Mouse (Mus musculus): ENCODE results near the gene Dcdc2b.
A peak's percentile ranks its signal among the peaks of the same experiment; 100 is the strongest.

The Dcdc2b gene

DNA sequence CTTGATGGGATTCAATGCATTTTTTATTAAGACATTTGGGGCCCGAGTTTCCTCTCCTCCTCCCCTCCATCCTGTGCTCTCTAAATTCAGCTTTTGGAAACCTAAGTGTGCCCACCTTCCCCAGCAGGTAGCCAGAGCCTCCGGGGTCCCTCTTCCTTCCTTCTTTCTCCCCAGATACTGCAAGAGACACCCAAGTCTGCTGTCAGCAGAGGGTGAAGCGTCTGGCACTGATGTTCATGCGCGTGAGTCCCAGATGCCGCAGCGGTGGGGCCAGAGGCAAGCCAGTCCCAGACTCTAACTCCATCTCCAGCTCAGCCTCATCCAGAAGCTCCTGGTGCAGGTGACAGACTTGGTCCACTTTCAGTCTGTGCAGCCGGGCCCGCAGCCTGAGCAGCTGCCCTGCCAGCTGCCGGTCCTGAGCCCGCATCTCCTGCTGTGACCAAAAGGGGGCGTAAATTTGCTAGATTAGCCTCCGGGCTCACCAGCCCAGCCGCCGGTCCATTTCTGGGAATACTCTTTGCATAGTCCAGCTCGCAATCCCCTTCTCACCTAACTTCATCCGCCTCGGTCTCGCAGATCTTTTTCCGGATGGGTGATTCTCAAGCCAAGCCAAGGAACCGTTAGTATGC lies 37.1 kb downstream of the Dcdc2b start:
- peak; percentile 35 for DNase-seq

DNA sequence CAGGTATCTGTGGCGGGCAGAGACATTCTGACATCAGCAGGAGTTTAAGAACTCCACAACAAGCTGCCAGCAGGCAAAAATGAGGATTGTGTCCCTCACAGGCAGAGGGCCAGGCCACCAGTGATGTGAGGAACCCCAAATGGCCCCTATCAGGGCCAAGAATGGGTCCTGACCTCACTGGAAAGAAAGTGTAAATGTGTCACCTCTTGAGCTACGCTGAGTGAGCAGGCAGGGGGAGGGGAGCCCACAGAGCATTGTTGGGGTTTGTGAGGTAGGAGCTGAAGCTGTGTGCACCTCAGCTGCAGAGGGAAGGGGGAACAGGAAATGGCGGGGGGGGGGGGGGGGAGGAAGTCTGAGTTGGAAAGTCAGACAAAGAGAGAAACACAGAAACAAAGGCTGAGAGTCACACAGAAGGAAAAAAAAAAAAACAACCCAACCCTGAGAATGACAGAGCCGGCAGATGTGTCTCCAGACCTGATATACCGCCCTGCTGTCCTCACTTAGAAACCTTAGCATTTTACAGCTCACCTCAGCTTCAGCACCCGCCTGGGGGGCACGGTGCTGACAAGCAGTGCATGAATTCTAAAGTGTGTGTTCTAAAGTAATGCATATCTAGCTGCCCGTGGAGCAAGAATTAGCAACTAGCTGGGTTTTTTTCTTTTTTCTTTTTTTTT lies 38.7 kb downstream of the Dcdc2b start:
- no peak for DNase-seq

DNA sequence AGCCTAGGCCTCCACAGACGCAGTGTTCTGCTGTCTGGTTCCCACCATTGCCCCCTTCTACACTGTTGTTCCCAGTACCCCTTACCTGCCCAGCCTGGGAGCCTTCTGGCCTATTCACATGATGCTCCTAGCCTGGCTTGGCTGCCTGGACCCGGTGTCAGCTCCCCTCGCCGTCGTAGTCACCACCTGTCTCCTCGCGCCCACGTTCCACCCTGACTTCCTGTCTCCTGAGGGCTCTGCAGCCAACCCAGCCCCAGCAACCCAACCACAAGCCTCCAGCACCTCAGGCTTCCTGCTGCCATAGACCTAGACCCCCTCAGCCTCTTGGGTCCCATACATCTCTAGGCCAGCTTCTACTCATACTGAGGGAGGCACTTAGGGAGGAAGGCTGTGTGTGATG lies 40.6 kb downstream of the Dcdc2b start, which contains the start of gene Lck:
Lck (minus strand) TSS at position 212 of the 400 bp plus-strand sequence.
- DNase-seq: no peak

DNA sequence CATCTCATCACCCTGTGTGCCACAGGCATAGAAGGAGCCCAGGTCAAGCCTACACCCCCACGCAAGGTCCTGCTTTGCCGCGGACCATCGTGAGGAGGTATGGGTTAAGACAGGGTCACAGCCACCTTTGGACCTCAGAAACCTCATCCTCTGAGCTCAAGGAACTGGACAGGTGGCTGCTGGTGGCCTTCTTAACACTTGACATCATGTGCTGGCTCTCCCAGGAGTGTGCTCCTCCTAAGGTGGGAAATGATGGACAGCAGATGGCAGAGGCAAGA lies 41.0 kb downstream of the Dcdc2b start:
- no peak for DNase-seq

DNA sequence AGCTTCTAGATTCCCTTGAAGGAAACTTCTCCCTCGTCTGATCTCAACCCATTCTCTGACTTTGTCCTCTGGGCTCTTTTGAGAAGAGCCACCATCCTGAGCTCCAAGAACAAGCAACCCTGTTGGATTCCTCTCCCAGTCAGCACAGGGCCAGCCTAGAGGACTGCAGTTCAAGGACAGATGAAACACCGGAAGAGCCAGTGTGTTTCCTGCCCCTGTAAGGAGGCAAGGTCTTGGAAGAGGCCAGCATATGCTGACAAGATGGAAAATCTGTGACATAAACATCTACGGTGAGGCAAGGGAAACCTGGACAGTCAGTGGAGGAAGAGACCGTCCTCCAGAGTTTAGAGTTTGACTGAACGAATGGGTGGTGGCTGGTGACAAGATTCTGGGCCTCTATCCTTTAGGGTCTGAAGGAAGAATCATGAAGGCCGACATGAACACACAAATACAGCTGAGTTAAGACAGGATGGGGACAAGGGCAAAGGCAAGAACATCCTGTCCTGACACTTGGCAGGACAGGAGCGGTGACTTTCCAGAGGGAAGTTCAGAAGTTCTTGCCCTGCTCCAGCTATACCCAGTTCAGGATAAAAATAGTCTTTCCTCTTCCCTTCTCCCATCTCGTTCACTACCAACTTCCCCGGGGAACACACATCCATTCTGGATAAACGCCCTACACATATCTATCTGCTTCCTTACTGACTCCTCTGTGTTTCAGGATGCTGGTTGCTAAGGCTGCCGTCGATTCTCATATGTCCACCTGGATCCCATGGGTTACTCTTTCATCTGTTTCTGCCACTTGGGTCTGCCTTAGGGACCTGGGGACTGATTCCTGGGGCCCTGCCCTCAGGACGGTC lies 41.6 kb downstream of the Dcdc2b start:
- no peak for DNase-seq

DNA sequence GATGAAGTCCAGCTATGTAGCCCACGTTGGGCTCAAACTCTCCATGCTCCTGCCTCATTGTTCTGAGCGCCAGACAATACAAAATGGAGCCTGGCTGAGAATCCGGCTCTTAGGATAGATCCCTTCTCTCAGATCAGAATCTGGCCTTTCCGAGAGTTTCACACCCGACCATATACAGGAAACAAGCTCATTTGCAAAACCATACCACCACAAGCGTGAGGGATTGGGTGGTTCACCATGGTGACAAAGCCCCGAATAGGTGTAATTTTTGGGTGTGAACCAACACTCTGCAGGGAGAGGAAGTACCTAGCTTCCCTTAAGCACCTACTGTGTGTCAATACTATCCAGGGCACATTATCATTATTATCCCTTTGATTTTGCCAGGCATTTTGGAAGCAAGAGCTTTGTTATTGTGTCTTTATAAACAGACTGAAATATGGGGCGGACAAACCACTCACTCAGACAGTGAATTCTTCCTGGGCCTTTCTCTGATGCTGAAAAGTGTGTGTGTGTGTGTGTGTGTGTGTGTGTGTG lies 42.4 kb downstream of the Dcdc2b start:
- no peak for DNase-seq

DNA sequence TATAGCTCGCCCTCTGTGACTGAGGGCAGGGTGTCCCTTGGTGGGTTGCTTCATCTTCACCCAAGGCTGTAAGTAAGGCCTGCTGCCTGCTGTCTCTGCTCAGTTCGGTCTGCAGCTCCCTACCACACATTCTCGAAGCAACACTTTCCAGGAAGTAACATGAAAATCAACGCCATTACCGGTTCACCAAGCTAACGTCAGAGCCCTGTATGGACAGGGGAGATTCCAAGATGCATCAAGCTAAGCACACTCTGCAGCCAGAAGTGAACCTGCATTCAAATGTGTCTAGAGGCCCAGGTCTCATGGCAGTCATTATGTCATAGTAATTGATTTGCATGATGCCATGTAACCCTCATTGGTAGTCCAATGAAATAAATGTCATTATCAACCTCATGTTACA lies 44.0 kb downstream of the Dcdc2b start:
- no peak for DNase-seq

DNA sequence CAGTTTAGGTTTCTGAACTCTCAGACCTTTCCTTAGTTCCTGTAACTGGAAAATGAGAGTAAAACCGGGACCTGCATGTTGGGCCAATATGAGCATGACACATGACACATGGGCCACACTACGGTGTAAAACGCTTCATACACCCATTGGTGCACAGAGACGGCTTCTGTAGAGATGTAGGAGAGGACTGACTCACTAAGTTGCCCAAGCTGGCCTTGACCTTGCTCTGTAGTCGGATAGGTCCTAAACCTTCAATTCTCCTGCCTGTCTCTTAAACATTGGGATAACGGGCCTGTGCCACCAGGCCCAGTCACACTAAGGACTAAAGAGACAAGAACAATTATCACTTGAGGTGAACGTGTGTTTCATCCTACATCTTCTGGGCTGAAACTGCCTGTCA lies 45.7 kb downstream of the Dcdc2b start:
- DNase-seq: no peak

DNA sequence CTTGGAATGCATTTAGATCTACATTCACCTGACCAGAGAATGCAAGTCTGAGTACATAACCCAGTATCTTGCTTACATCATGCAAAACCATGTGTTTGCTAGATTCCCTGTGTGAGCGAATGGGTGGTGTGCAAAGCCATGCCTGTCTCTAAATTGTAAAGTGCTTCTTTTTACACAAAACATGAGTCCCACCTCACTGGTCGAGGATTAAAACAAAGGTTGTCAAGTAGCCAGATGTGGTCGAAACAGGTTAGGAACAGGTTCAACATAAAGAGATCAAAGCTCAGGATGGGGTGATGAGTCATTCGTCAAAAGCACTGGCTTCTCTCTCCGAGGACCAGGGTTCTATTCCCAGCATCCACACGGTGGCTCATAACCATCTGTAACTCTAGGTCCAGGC lies 48.9 kb downstream of the Dcdc2b start:
- DNase-seq: no peak

DNA sequence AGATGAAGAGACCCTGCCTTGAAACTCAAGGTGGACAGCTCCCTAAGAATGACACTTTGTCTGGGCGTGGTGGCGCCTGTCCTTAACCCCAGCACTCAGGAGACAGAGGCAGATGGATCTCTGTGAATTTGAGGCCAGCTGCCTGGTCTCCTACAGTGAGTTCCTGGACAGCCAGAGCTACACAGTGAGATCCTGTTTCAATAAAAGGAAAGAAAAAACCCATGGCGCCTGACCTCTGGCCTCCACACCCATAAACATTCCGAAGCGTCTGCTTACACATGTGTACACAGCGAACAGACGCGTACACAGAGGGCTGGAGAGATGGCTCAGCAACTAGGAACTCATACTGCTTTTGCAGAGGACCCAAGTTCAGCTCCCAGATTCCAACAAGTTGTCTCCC lies 50.3 kb downstream of the Dcdc2b start:
- no peak for DNase-seq

DNA sequence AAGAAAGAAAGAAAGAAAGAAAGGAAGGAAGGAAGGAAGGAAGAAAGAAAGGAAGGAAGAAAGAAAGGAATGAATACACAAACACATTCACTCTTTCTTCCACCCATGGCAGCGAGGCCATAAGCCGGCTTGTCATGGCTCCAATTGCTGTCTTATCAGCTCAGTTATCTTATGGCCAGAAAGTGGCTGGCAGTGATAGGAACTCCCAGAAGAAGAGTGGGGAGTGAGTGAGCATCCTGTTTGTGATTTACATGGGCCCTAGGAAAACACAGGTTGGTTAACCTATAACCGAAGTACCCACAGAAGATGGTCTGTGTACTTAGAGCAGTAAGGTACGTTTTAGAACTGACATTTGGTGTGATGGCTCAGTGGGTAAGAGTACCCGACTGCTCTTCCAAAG lies 52.9 kb downstream of the Dcdc2b start:
- no peak for DNase-seq

Measured in cerebellum, adult 8-10 months (tissue).